Mouse (Mus musculus) forebrain, embryonic 14.5 days (tissue): ENCODE results near the gene 4930512M02Rik. TPM values are rescaled to one million over a fixed set of nuclear protein-coding genes. Genes with fewer than 3 reads are reported as not detected.
A peak's percentile ranks its signal among the peaks of the same experiment; 100 is the strongest.

ENCODE experiments used
- ATAC-seq: fragments of 200-750 bp; cut with Nextera tagmentation; 2 replicates; pipeline ENCODE4 v1.8.0; 2017; ENCODE audit warnings: mild to moderate bottlenecking, moderate library complexity
- DNase-seq: peaks from one replicate; pipeline ENCODE4 v3.0.0-alpha.2; 2015; ENCODE audit warnings: low spot score
- H3K27ac ChIP-seq: fragments of 300-500 bp; sonication (generic); 2 replicates; pipeline ENCODE4 v1.5.1; 2014; ENCODE audit warnings: low read depth, mild to moderate bottlenecking, control low read depth, low read length, moderate library complexity
- H3K27me3 ChIP-seq: fragments of 300-500 bp; sonication (generic); replicated peaks from 2 replicates; pipeline ENCODE4 v1.6.1; 2014; ENCODE audit warnings: low read length, control low read depth, mixed read lengths; ENCODE audit not compliant: control insufficient read depth, insufficient read depth
- H3K36me3 ChIP-seq: fragments of 300-500 bp; sonication (generic); 2 replicates; pipeline ENCODE4 v1.6.1; 2014; ENCODE audit warnings: low read length, control low read depth; ENCODE audit not compliant: control insufficient read depth, insufficient read depth
- H3K4me1 ChIP-seq: fragments of 300-500 bp; sonication (generic); 2 replicates; pipeline ENCODE4 v1.6.1; 2014; ENCODE audit warnings: antibody characterized with exemption, low read length, control low read depth; ENCODE audit not compliant: control insufficient read depth, insufficient read depth
- H3K4me2 ChIP-seq: fragments of 300-500 bp; sonication (generic); 2 replicates; pipeline ENCODE4 v1.6.1; 2014; ENCODE audit warnings: mild to moderate bottlenecking, control low read depth, low read length
- H3K4me3 ChIP-seq: fragments of 300-500 bp; sonication (generic); 2 replicates; pipeline ENCODE4 v1.5.1; 2014; ENCODE audit warnings: low read depth, low read length, control low read depth
- H3K9ac ChIP-seq: fragments of 300-500 bp; sonication (generic); 2 replicates; pipeline ENCODE4 v1.6.1; 2014; ENCODE audit warnings: mild to moderate bottlenecking, low read length, control low read depth, moderate library complexity
- H3K9me3 ChIP-seq: fragments of 300-500 bp; sonication (generic); replicated peaks from 2 replicates; pipeline ENCODE4 v1.6.1; 2016; ENCODE audit warnings: low read length, control low read depth, mixed read lengths; ENCODE audit not compliant: control insufficient read depth
- WGBS: fragments of 180-500 bp; shearing (Covaris S2); extraction: QIAGEN DNeasy Blood & Tissue Kit; methylation state at CpG from one replicate; pipeline ENCODE4 v1.1.7; 2014; 5-methylcytosine and 5-hydroxymethylcytosine counted together
- polyA plus RNA-seq: library from polyadenylated mRNA; unstranded; fragments of >200 nt; fragmentation: Nextera tagmentation; extraction: Ambion mirVana; gene quantifications from 2 replicates; pipeline ENCODE4 v1.2.1, GENCODE M21; 2014

The 4930512M02Rik gene
- polyA plus RNA-seq, 1 experiment from 2014 or later, result not detected

- no peaks in the 10 kb centered on the region for H3K36me3 ChIP-seq
- no peak for DNase-seq
- no peak overlapping the region for H3K4me2 ChIP-seq
- no peak overlapping the region for H3K9ac ChIP-seq
- ATAC-seq, result no peak
- H3K27me3 ChIP-seq, result no peaks in the 10 kb centered on the region
- H3K4me3 ChIP-seq, result no peak overlapping the region
- H3K4me1 ChIP-seq, result no peaks in the 10 kb centered on the region
- no peak overlapping the region for H3K27ac ChIP-seq
- no peaks in the 10 kb centered on the region for H3K9me3 ChIP-seq
Measured at GRCm38 (mm10) chr11:11570747-11571146, 56.9 kb downstream of the 4930512M02Rik start.

DNA sequence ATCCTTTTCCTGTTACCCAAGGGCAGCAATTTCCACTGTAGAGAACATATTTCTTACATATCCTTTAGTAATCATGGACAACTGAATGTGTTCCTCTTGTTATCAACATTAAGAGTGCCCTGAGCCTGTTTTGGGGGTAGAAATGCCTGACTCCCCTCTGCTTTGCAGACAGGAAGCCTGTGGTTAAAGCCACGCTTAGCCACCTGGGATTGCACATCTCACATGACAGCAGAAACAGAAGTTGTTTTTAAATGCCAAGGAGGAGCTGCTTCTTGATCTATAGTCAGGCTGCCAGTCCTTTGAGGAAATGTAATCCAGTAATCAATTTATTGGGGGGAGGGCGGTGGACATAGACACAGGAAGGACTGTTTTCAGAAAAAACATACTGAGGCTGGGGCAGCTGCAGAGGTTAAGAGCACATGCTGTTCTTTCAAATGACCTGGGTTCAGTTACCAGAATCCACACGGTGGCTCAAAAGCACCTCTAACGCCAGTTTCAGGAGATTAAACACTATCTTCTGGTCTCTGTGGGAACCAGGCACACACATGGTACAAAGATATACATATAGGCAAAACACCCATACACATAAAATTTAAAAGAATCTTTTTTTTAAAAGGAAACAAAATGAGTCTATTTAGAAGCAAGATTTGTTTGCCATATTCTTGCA is 58.0 kb downstream of the 4930512M02Rik start:
- Histone ChIP-seq H3K27ac (no peak overlapping the region), H3K4me1 (no peaks in the 10 kb centered on the region), H3K9ac (no peak overlapping the region), H3K36me3 (no peaks in the 10 kb centered on the region), H3K4me3 (no peak overlapping the region), H3K9me3 (no peaks in the 10 kb centered on the region), H3K27me3 (no peaks in the 10 kb centered on the region), H3K4me2 (no peak overlapping the region)
- ATAC-seq (no peak), DNase-seq (no peak)
- WGBS, result 77% methylated on average over 4 of the region's 4 CpGs

GRCm38 (mm10) chr11:11568033-11568432 is 59.6 kb downstream of the 4930512M02Rik start:
- DNase-seq, result no peak
- WGBS, result 96% methylated on average over 2 of the region's 2 CpGs
- H3K9ac ChIP-seq, result no peak overlapping the region
- no peaks in the 10 kb centered on the region for H3K36me3 ChIP-seq
- H3K27ac ChIP-seq, result no peak overlapping the region
- H3K4me2 ChIP-seq, result no peak overlapping the region
- no peaks in the 10 kb centered on the region for H3K27me3 ChIP-seq
- no peaks in the 10 kb centered on the region for H3K9me3 ChIP-seq
- H3K4me3 ChIP-seq, result no peak overlapping the region
- no peak for ATAC-seq
- no peaks in the 10 kb centered on the region for H3K4me1 ChIP-seq

DNA sequence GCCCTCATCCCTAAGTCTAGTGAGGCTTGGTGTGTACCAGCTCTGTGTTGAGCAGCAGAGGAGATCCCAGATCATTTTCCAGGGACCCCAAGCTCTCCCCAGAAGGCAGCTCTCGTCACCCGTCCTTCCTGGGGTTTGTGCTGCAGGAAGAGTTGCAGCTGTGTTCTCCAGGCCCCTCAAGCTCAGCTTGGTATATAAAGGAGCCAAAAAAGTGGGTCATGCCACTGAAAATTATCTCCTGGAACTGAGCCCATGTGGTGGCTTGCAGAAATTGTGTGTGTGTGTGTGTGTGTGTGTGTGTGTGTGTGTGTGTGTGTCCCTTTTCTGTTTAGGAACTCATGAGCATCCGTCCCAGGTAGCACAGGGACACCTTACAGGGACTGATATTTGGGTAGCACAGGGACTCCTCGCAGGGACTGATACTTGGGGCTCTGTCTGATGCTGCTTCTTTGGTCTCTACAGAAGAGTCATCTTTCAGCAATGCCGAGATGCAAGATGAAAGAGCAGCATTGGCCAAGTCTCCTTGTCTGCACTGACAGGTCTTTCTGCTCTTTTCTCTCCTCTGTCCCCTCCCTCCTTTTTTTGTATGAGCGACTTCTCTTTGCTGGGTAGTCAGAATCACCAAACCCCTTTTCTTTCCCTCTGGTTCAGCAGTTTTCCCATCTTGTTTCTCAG is 62.4 kb downstream of the 4930512M02Rik start:
- no peaks in the 10 kb centered on the region for H3K9me3 ChIP-seq
- no peak for ATAC-seq
- no peaks in the 10 kb centered on the region for H3K4me1 ChIP-seq
- no peak overlapping the region for H3K4me2 ChIP-seq
- DNase-seq, result no peak
- no peak overlapping the region for H3K27ac ChIP-seq
- H3K4me3 ChIP-seq, result no peak overlapping the region
- 73% methylated on average over 6 of the region's 6 CpGs for WGBS
- H3K27me3 ChIP-seq, result no peaks in the 10 kb centered on the region
- no peak overlapping the region for H3K9ac ChIP-seq
- no peaks in the 10 kb centered on the region for H3K36me3 ChIP-seq

- no peak overlapping the region for H3K4me3 ChIP-seq
- H3K9me3 ChIP-seq, result no peaks in the 10 kb centered on the region
- ATAC-seq (no peak), DNase-seq (peak; percentile 3)
- WGBS, result 84% methylated on average over 7 of the region's 7 CpGs
- H3K4me1 ChIP-seq, result no peaks in the 10 kb centered on the region
- H3K4me2 ChIP-seq, result no peak overlapping the region
- H3K9ac ChIP-seq, result no peak overlapping the region
- H3K27me3 ChIP-seq, result no peaks in the 10 kb centered on the region
- H3K36me3 ChIP-seq, result no peaks in the 10 kb centered on the region
- no peak overlapping the region for H3K27ac ChIP-seq
Measured at GRCm38 (mm10) chr11:11564266-11565044, 63.2 kb downstream of the 4930512M02Rik start.

GRCm38 (mm10) chr11:11561118-11561517 is 66.5 kb downstream of the 4930512M02Rik start:
- Histone ChIP-seq H3K9ac (no peak overlapping the region), H3K4me3 (no peak overlapping the region), H3K4me1 (no peaks in the 10 kb centered on the region), H3K4me2 (no peak overlapping the region), H3K36me3 (no peaks in the 10 kb centered on the region), H3K27ac (no peak overlapping the region), H3K9me3 (no peaks in the 10 kb centered on the region), H3K27me3 (no peaks in the 10 kb centered on the region)
- 96% methylated on average over 6 of the region's 6 CpGs for WGBS
- ATAC-seq (no peak), DNase-seq (no peak)

- 89% methylated on average over 7 of the region's 7 CpGs for WGBS
- Histone ChIP-seq H3K4me1 (no peaks in the 10 kb centered on the region), H3K9me3 (no peaks in the 10 kb centered on the region), H3K9ac (no peak overlapping the region), H3K36me3 (no peaks in the 10 kb centered on the region), H3K4me3 (no peak overlapping the region), H3K27me3 (no peaks in the 10 kb centered on the region), H3K4me2 (no peak overlapping the region), H3K27ac (no peak overlapping the region)
- ATAC-seq (no peak), DNase-seq (no peak)
Measured at GRCm38 (mm10) chr11:11559099-11559686, 68.4 kb downstream of the 4930512M02Rik start.

DNA sequence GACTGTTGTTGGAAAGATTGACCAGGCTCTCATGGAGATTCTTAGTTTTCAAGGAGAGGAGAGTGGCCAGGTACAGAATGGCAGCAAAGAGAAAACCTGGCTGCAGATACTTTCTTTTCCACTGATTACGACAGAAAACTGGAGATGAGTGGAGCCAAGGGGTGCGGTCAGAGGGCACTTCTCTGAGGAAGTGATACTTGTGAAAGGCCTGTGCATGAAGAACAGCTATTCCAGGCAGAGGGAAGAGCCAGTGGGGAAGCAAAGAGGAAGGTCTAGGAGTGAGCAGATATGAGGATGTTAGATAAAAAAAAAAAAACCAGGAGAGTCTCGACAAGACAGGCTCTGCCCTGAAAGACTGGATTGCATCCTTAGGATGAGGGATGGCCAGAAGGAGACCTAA is 69.0 kb downstream of the 4930512M02Rik start:
- no peak for ATAC-seq
- 83% methylated on average over 3 of the region's 3 CpGs for WGBS

More for the DNA sequence above, 69.0 kb downstream of the 4930512M02Rik start:
- H3K4me3 ChIP-seq, result no peak overlapping the region
- no peaks in the 10 kb centered on the region for H3K4me1 ChIP-seq
- no peak overlapping the region for H3K27ac ChIP-seq
- no peak overlapping the region for H3K9ac ChIP-seq
- H3K36me3 ChIP-seq, result no peaks in the 10 kb centered on the region
- no peaks in the 10 kb centered on the region for H3K27me3 ChIP-seq
- H3K9me3 ChIP-seq, result no peaks in the 10 kb centered on the region
- no peak for DNase-seq
- H3K4me2 ChIP-seq, result no peak overlapping the region
